Mouse (Mus musculus) frontal cortex, postnatal 36 days (tissue): ENCODE results near the gene Polr2e.
A peak's percentile ranks its signal among the peaks of the same experiment; 100 is the strongest.
"Not testable (repeated sequence)": the region's sequence is repeated elsewhere in the genome, so short reads cannot be mapped to it uniquely, and the experiment has no call there.

ENCODE experiments used
- DNase-seq, 2 experiments: peaks; one replicate each; pipeline ENCODE4 v3.0.0; 2022; ENCODE audit warnings: low spot score in 2 of 2

The Polr2e gene

GRCm38 (mm10) chr10:80056976-80057682, 17.5 kb upstream of the Polr2e start:
- DNase-seq, result no peak

- no peak for DNase-seq
Measured at GRCm38 (mm10) chr10:80056506-80056905, 16.9 kb upstream of the Polr2e start.

GRCm38 (mm10) chr10:80055891-80056290, 16.3 kb upstream of the Polr2e start:
- DNase-seq, result no peak

- DNase-seq, result no peak
Measured at GRCm38 (mm10) chr10:80055364-80055763, 15.8 kb upstream of the Polr2e start.

- DNase-seq, result not testable (repeated sequence)
Measured at GRCm38 (mm10) chr10:80054911-80055310, 15.3 kb upstream of the Polr2e start.

- DNase-seq, result peak; percentile 51 to 53
Measured at GRCm38 (mm10) chr10:80053831-80054815, 14.5 kb upstream of the Polr2e start.

- peak; percentile 99 to 100 for DNase-seq
Measured at GRCm38 (mm10) chr10:80053259-80053780, 13.7 kb upstream of the Polr2e start.

- DNase-seq, result no peak
Measured at GRCm38 (mm10) chr10:80052374-80052764, 12.8 kb upstream of the Polr2e start.

GRCm38 (mm10) chr10:80051618-80052373, 12.2 kb upstream of the Polr2e start:
- no peak for DNase-seq

GRCm38 (mm10) chr10:80050885-80051617, 11.5 kb upstream of the Polr2e start:
- no peak for DNase-seq

- no peak for DNase-seq
Measured at GRCm38 (mm10) chr10:80050244-80050643, 10.6 kb upstream of the Polr2e start.

GRCm38 (mm10) chr10:80048834-80049233, 9.2 kb upstream of the Polr2e start:
- no peak for DNase-seq

GRCm38 (mm10) chr10:80048396-80048795, 8.8 kb upstream of the Polr2e start:
- no peak for DNase-seq

- DNase-seq, result no peak
Measured at GRCm38 (mm10) chr10:80047041-80047565, 7.5 kb upstream of the Polr2e start, which contains the start of gene Gpx4. TSS of gene Gpx4 (plus strand) at chr10:80047166.

- no peak for DNase-seq
Measured at GRCm38 (mm10) chr10:80045766-80046165, 6.2 kb upstream of the Polr2e start.

GRCm38 (mm10) chr10:80045364-80045763, 5.8 kb upstream of the Polr2e start:
- DNase-seq, result not testable (repeated sequence)

- DNase-seq, result no peak
Measured at GRCm38 (mm10) chr10:80044087-80044486, 4.5 kb upstream of the Polr2e start.

- not testable (repeated sequence) for DNase-seq
Measured at GRCm38 (mm10) chr10:80041409-80042060, 1.9 kb upstream of the Polr2e start.

GRCm38 (mm10) chr10:80036832-80037231, 2.8 kb downstream of the Polr2e start:
- no peak for DNase-seq

GRCm38 (mm10) chr10:80035686-80036085, 3.9 kb downstream of the Polr2e start:
- no peak for DNase-seq
